18 mouse cellular contexts compared by ENCODE assay signal in the genomic region with DNA sequence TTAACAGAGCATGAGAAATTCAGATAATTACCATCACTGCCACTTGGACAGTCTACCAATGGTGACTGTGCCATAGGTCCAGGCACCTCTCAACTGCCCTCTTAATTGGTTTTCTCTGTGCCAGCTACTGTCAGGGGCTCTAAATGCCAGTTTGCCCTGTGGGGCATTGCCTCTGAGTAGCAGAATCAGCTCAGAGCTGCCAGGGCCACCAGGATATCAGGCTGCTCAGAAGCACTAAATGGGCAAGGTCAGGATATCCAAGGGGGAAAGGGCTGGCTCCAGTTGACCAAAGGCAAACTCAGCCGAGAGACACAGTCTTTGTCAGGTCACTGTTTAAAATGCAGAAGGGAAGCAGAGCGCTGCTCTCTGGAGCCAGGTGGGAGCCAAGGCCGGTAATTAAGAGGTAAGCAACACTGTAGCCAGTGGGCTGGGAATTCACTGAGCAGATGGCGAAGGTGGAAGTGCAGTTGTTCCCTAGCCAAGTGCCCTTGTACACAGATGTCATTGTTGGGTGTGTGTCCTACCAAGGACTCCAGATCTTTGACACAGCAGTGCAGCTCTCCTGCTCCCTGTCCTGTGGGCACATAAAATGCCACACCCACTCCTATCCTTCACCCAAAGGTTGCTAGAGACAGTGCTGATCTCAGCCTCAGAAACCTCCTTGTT.
A peak's percentile ranks its signal among the peaks of the same experiment; 100 is the strongest.
DNase-seq lines count a peak whose midpoint lies in the region; ATAC-seq and TF ChIP-seq lines count a peak whose summit lies in the region.
"Had no signal": no experiment of that assay in that cellular context is flagged by ENCODE, and none has a peak within 500 bp of the region (broad histone marks: within the 10 kb centered on the region; RNA-seq: fewer than 3 reads in every experiment).

No protein-coding gene starts in this region.

- H3K4me3 ChIP-seq in liver, embryonic 11.5 days (ENCODE audit: low read depth, low read length), result no peak overlapping the region
- H3K4me3 ChIP-seq in liver, postnatal 0 days (ENCODE audit: low read depth, low read length), result no peak overlapping the region
- no peak overlapping the region for H3K4me3 ChIP-seq in embryonic facial prominence, embryonic 14.5 days (ENCODE audit: low read depth, low read length)
- no peak overlapping the region for H3K4me3 ChIP-seq in limb, embryonic 13.5 days
- H3K4me3 ChIP-seq in kidney, embryonic 16.5 days (ENCODE audit: low read length), result no peak overlapping the region
- H3K4me3 ChIP-seq: liver, embryonic 15.5 days; myocyte; stomach, embryonic 15.5 days had no signal

- no peak for TF ChIP-seq EP300 in liver, postnatal 0 days (IDR thresholded peaks at IDR 0.05; ENCODE audit: low read depth)

- no peak overlapping the region for H3K4me2 ChIP-seq in liver, embryonic 11.5 days
- H3K4me2 ChIP-seq in liver, postnatal 0 days (ENCODE audit: low read depth, low read length), result no peak overlapping the region
- no peak overlapping the region for H3K4me2 ChIP-seq in embryonic facial prominence, embryonic 14.5 days (ENCODE audit: low read depth, low read length)
- no peak overlapping the region for H3K4me2 ChIP-seq in limb, embryonic 13.5 days (replicated peaks)
- H3K4me2 ChIP-seq in kidney, embryonic 16.5 days (replicated peaks; ENCODE audit: low read depth, low read length), result no peak overlapping the region
- H3K4me2 ChIP-seq: liver, embryonic 15.5 days; stomach, embryonic 15.5 days had no signal

- H3K9ac ChIP-seq in liver, embryonic 11.5 days (ENCODE audit: low read depth, low read length), result no peak overlapping the region
- no peak overlapping the region for H3K9ac ChIP-seq in liver, postnatal 0 days (replicated peaks)
- H3K9ac ChIP-seq in embryonic facial prominence, embryonic 14.5 days (ENCODE audit: low read depth, low read length), result no peak overlapping the region
- 0 out of 2 replicates have a peak overlapping the region, but pooled peaks have one; percentile 13 for H3K9ac ChIP-seq in limb, embryonic 13.5 days
- no peak overlapping the region for H3K9ac ChIP-seq in kidney, embryonic 16.5 days (replicated peaks; ENCODE audit: low read length)
- H3K9ac ChIP-seq: liver, embryonic 15.5 days; stomach, embryonic 15.5 days had no signal

- peak; percentile 27 for DNase-seq in liver, embryonic 11.5 days (ENCODE audit: low spot score)
- DNase-seq in liver, postnatal 0 days, result no peak
- DNase-seq in cerebellum, adult 18-20 months, result peak; percentile 42 to 49
- no peak for DNase-seq in embryonic facial prominence, embryonic 14.5 days (ENCODE audit: low spot score)
- DNase-seq in ovary, adult 18-20 months (ENCODE audit: low spot score), result no peak
- DNase-seq: adrenal gland, adult 2 months; heart, adult 11 months; heart, postnatal 10 days; kidney, postnatal 36 days; thymus, postnatal 4 days had no signal

- H3K27me3 ChIP-seq in liver, embryonic 11.5 days (replicated peaks; ENCODE audit: control insufficient read depth, insufficient read depth, low read length), result no peaks in the 10 kb centered on the region
- no peaks in the 10 kb centered on the region for H3K27me3 ChIP-seq in liver, postnatal 0 days (ENCODE audit: insufficient read depth, low read length)
- no peaks in the 10 kb centered on the region for H3K27me3 ChIP-seq in embryonic facial prominence, embryonic 14.5 days (replicated peaks; ENCODE audit: control insufficient read depth, insufficient read depth, low read length)
- H3K27me3 ChIP-seq in limb, embryonic 13.5 days, result no peaks in the 10 kb centered on the region
- no peaks in the 10 kb centered on the region for H3K27me3 ChIP-seq in kidney, embryonic 16.5 days (ENCODE audit: insufficient read depth, low read length)
- H3K27me3 ChIP-seq: CH12.LX; liver, embryonic 15.5 days; stomach, embryonic 15.5 days had no signal

- no peaks in the 10 kb centered on the region for H3K4me1 ChIP-seq in liver, embryonic 11.5 days (replicated peaks; ENCODE audit: control insufficient read depth, insufficient read depth, low read length)
- H3K4me1 ChIP-seq in liver, postnatal 0 days (ENCODE audit: insufficient read depth), result no peaks in the 10 kb centered on the region
- peaks cover 30% of the 10 kb centered on the region for H3K4me1 ChIP-seq in embryonic facial prominence, embryonic 14.5 days (ENCODE audit: control insufficient read depth, insufficient read depth, low read length)
- H3K4me1 ChIP-seq in limb, embryonic 13.5 days, result peaks cover 41% of the 10 kb centered on the region
- peaks cover 13% of the 10 kb centered on the region for H3K4me1 ChIP-seq in kidney, embryonic 16.5 days (ENCODE audit: insufficient read depth, low read length)
- H3K4me1 ChIP-seq: liver, embryonic 15.5 days; stomach, embryonic 15.5 days had no signal

- H3K36me3 ChIP-seq in liver, embryonic 11.5 days (ENCODE audit: control insufficient read depth, insufficient read depth, low read length), result no peaks in the 10 kb centered on the region
- H3K36me3 ChIP-seq in liver, postnatal 0 days (replicated peaks; ENCODE audit: insufficient read depth, low read length), result no peaks in the 10 kb centered on the region
- H3K36me3 ChIP-seq in embryonic facial prominence, embryonic 14.5 days (ENCODE audit: control insufficient read depth, insufficient read depth, low read length), result no peaks in the 10 kb centered on the region
- H3K36me3 ChIP-seq in limb, embryonic 13.5 days, result no peaks in the 10 kb centered on the region
- no peaks in the 10 kb centered on the region for H3K36me3 ChIP-seq in kidney, embryonic 16.5 days (ENCODE audit: insufficient read depth, low read length)
- H3K36me3 ChIP-seq: liver, embryonic 15.5 days; stomach, embryonic 15.5 days had no signal

- ATAC-seq in liver, embryonic 11.5 days (replicated peaks; ENCODE audit: low FRiP score), result no peak
- no peak for ATAC-seq in liver, postnatal 0 days
- peak; percentile 30; the same call in 1 of the 2 replicates for ATAC-seq in embryonic facial prominence, embryonic 14.5 days (ENCODE audit: low read depth)
- no peak for ATAC-seq in limb, embryonic 13.5 days (ENCODE audit: low FRiP score, low read depth)
- no peak for ATAC-seq in kidney, embryonic 16.5 days (ENCODE audit: low FRiP score, low TSS enrichment)
- ATAC-seq: intestine, postnatal 0 days had no signal

- no peaks in the 10 kb centered on the region for H3K9me3 ChIP-seq in liver, embryonic 11.5 days (ENCODE audit: control insufficient read depth, low read length)
- no peaks in the 10 kb centered on the region for H3K9me3 ChIP-seq in liver, postnatal 0 days (ENCODE audit: low read length)
- no peaks in the 10 kb centered on the region for H3K9me3 ChIP-seq in embryonic facial prominence, embryonic 14.5 days (ENCODE audit: control insufficient read depth, low read length)
- H3K9me3 ChIP-seq in limb, embryonic 13.5 days, result no peaks in the 10 kb centered on the region
- no peaks in the 10 kb centered on the region for H3K9me3 ChIP-seq in kidney, embryonic 16.5 days (ENCODE audit: low read length)
- H3K9me3 ChIP-seq: liver, embryonic 15.5 days; stomach, embryonic 15.5 days had no signal

- 73% methylated on average over 4 of the region's 4 CpGs for WGBS in liver, embryonic 11.5 days
- WGBS in liver, postnatal 0 days (ENCODE audit: insufficient replicate concordance), result 72% methylated on average over 4 of the region's 4 CpGs
- WGBS in embryonic facial prominence, embryonic 14.5 days, result 75% methylated on average over 4 of the region's 4 CpGs
- WGBS in limb, embryonic 13.5 days, result 51% methylated on average over 4 of the region's 4 CpGs
- WGBS in kidney, embryonic 16.5 days, result 68% methylated on average over 4 of the region's 4 CpGs

- H3K27ac ChIP-seq in liver, embryonic 11.5 days (ENCODE audit: low read depth, low read length), result no peak overlapping the region
- H3K27ac ChIP-seq in liver, postnatal 0 days (ENCODE audit: low read depth), result no peak overlapping the region
- H3K27ac ChIP-seq in embryonic facial prominence, embryonic 14.5 days (replicated peaks; ENCODE audit: low read depth, low read length), result no peak overlapping the region
- H3K27ac ChIP-seq in limb, embryonic 13.5 days, result peak overlapping the region; percentile 33; the same call in 1 of the 2 replicates
- no peak overlapping the region for H3K27ac ChIP-seq in kidney, embryonic 16.5 days (ENCODE audit: low read length)
- H3K27ac ChIP-seq: liver, embryonic 15.5 days; macrophage; stomach, embryonic 15.5 days had no signal

- no peak for TF ChIP-seq CTCF in liver, postnatal 0 days (IDR thresholded peaks at IDR 0.05; ENCODE audit: low read depth)

Comparison
In these comparisons a context has a peak if more than half of its experiments do, and no peak if none do; other contexts are left out.
1. DNase-seq: peak in liver, embryonic 11.5 days (single experiment) and cerebellum, adult 18-20 months (2 of 2); none in liver, postnatal 0 days (single experiment), embryonic facial prominence, embryonic 14.5 days (single experiment) and ovary, adult 18-20 months (single experiment).